Mouse (Mus musculus): ENCODE data around the gene Usp19.

Gene Usp19

DNA sequence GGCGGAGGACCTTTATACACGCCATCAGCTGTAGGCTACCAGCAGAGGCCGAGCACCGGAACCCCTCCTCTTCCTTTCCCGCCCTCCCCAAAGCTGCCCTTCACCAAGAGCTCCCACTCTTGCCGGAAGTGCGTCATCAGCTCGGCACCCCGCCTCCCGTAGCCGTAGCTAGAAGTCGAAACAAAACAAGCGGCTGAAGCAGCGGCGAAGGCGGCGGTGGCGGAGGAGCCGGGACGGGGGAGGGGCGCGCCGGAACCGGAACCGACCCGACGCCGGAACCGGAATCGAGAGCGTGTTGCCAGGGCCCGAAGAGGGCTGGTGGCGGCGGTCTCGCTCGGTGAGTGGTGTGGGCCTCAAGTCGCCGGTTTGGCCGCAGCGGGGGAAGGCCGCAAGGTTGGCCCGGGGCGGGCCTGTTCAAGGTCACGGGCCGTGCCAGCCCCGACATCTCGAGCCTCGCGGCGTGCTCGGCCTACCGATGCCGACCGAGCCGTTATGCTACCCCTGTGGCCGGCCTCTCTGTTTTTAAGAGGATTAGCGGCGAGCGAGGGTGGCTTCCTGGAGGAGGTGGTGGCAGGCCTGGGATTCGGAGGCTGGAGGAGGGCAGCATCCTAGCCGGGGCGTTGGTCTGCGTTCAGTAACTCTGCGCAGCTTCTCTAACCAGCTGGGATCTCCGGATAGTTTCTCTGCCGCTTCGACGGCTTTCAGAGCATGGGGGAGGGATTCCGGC, at the start of gene Usp19:
Gene Usp19, plus strand, starts transcription at position 44 of the 727 bp plus-strand sequence.
- DNase-seq (ENCODE audit: low read depth, low spot score), result peak; percentile 92

DNA sequence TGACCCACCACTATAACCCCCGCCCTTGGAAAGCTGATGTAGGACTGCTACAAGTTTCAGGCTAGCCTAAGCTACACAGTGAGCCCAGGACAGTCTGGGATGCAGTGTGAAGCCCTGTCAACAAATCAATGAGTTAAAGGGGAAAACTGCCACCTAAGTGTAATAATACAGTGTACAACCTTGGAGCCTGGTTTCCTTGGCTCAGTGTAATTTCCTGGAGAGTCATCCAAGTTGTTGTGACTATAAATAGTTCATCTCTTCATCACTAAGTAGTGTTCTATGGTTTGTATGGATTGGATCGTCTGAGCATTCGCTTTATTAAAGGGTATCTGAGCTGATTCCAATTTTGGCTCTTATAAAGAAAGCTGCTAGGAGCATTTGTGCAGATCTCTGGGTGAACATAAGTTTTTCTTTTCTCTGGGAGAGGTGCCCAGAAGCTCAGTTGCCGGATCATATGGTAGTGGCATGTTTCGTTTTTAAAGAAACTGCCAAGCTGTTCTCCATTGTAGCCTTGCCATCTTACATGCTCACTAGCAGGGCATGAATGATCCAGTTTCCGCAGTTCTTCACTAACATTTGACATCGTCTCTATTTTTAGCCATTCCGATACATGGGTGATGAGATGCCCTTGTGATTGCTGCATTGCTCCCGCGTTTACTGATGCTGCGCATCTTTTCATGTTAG, 49.0 kb upstream of the Usp19 start:
- peak; percentile 74 for DNase-seq (ENCODE audit: low read depth, low spot score)

DNA sequence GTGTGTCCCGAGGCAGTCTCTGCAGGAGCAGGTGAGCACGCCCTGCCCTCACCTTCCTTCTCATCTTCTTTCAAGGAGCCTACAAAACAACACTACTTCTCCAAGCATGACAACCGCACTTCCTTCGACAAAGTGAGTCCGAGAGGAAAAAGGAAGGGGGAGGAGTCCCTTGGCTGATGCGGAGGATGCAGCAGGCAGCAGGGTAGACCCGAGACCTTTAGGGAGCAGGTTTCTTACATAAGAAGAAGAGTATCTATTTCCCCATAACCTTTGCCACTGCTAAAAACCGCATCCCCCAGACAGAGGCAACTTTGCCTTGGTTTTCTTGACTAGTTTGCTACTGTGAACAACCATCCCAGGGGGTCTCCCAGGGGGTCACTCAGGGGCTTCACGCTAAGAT, 45.3 kb upstream of the Usp19 start:
- no peak for DNase-seq (ENCODE audit: low read depth, low spot score)

DNA sequence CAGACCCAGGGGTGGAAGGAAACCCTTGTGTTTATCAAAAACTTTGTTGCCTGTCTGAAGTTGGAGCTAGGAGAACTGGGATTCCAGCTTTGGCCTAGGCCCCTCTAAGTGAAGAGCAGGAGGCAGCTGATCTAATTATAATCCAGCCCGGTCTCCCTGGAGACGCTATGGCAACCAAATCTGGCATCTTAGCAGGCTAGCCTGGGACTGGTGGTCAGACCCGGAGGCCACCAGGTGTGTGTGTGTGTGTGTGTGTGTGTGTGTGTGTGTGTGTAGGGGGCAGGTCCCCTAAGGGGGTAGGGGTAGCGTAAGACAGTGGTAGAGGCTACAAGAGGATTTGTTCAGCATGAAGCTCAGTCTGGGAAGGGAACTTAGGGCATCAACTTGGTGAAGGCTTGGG, 40.5 kb upstream of the Usp19 start:
- no peak for DNase-seq (ENCODE audit: low read depth, low spot score)

DNA sequence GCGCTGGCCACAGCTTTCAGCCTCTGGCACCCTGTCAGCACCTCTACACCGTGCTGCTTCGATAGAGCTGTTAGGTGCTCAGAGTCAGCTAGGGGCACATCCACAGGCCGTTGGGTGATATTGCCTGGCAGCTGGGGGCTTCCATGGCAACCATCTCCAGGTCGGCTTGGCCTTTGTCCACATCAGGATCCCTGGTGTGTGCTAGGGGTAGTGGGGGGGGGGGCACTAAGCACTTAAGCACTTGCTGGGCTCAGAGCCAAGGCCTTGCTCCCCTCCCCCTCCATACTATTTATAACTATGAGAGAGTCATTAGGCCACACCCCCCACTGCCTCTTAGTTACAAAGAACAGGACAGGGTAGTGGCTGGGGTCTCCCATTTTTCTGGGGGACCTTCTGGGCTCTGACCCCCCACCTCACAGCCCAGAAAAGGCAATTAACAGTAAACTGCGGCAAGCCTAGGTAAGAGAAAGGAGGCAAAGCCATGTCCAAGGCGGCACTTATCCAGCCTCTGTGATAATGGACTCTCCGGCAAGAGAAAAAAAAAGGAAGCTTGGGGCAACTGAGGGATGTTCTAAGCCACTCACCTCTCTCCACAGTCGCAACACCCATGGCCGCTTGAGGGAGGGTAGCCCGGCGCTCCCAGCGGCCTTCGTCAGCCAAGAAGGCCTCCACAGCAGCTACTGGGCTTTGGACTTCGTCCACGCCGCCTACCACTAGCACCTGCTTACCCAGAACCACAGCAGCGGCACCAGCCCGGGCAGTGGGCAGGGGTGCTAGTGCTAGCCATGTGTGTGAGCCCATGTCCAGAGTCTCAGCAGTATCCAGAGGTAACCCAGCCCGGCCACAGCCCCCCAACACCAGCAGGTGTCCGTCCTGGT, 39.9 kb upstream of the Usp19 start:
- no peak for DNase-seq (ENCODE audit: low read depth, low spot score)

DNA sequence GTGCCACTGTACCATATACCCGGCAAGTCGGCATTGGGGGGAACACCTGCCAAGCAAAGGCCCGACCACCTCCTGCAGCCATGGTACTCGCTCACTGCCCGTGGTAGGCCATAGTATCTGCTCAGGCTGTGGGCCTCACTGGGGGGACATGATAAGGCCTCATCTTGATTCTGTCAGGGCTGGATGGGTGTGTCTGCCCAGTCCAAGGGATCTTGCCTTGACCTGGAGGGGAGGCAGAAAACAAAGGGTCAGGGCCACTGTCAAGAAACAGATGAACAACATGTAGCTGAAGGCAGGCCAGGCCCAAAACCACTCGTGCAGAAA, 39.3 kb upstream of the Usp19 start:
- no peak for DNase-seq (ENCODE audit: low read depth, low spot score)

DNA sequence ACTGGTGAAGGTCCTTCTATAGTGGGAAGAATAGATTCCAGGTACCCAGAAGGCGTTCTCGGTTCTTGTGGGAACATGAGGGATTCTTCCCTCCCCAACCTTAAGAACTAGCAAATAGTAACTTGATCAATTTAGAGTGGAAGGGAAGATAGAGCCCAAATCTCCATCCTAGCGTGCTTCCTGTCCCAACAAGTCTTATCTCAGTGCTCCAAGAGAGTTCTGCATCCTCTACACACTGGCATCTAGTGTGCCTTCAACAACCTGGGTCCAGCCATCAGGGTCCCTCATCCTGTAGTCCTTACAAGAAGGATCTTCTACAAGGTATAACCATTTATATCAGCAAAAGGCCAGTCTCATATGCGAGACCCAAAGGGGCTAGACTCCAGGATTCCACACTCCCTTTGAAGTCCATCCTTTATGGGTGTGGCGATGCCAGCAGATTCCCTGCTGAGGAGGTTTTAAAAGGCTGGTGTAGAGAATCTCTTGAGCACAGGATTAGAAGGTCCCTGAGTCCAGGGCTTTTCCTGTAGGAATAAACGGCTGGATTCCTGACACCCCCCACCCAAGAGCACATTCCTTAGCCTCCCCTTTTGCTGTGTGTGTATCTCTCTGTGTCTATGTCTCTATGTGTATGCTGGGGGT, 38.8 kb upstream of the Usp19 start:
- no peak for DNase-seq (ENCODE audit: low read depth, low spot score)

DNA sequence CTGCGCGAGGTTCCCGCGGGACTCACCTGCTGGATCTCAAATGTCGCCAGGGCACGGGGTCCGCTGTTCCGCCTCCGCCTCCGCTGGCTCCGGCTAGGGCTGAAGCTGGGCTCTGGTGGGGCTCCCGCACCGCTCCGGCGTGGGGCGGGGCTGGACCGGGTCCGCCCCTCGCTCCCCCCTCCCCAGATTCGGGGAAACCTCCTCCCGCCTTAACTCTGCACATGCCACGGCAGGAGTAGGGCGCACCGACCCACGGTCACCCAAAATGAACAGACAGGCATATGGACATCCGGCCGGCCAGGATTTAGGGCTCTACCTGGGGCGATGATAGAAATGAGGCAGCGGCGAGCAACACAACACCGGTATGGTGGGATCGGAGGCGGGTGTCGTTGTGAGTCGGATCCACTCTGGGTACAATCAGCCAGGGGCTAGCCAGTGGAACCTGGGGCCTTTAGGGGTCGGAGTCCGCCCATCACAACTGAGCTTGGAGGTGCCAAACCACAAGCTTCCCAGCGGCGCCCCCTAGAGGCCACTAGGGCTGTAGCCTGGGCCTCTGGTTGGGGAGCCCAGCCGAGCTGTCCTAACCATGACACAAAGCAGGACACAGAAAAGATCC, 38.0 kb upstream of the Usp19 start:
- no peak for DNase-seq (ENCODE audit: low read depth, low spot score)

DNA sequence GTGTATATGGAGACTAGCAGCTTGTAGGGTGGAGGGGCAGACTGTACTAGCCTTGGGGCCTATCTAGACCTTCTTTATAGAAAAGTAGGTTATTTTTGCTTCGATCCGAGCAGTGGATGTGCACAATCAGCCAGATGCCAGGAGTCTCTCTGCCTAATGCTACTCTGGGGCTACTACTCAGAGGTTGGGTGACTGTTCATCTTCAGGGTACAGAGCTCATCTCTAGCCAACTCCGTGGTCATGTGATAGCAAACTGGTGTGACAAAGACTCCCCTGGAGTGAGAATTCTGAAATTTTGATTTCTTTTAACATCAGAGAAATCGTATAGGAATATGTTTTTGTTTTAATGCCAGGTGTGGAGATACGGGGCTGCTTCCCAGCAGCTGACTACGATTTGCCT, 37.5 kb upstream of the Usp19 start:
- DNase-seq (ENCODE audit: low read depth, low spot score), result no peak

DNA sequence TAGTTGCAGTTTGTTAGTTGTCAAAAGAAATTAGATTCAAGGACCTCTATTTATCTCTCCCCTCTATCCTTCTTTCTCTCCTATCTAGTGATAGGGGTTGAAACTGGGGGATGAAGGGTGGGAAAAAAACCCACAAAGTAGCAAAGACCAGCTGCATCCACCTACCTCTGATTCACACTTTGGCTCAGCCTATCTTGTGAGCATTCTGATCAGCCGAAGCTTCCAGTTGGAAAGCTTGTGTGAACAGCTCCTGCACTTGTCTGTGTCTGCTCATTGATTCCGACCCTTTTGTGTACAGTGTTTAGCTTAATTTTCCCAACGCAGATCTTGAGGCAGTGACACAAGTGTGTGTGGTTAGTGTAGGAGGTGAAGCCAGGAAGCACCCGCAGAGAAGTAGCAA, 36.9 kb upstream of the Usp19 start:
- no peak for DNase-seq (ENCODE audit: low read depth, low spot score)

DNA sequence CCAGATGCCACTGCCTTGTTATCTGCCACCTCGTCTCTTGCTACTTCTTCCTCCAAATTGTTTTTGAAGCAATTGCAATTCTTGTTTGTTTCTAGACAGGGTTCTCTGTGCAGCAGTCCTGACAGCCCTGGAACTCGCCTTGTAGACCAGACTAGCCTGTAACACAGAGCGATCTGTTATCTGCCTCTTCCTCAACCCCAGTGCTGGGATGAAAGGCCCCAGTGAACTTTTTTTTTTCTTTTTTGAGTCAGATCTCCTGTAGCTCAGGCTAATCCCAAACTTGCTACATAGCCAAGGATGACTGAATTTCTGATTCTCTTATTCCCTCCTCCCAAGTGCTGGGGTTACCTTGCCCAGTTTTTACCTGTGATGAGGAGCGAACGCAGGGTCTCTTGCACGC, 36.0 kb upstream of the Usp19 start:
- DNase-seq (ENCODE audit: low read depth, low spot score), result no peak

DNA sequence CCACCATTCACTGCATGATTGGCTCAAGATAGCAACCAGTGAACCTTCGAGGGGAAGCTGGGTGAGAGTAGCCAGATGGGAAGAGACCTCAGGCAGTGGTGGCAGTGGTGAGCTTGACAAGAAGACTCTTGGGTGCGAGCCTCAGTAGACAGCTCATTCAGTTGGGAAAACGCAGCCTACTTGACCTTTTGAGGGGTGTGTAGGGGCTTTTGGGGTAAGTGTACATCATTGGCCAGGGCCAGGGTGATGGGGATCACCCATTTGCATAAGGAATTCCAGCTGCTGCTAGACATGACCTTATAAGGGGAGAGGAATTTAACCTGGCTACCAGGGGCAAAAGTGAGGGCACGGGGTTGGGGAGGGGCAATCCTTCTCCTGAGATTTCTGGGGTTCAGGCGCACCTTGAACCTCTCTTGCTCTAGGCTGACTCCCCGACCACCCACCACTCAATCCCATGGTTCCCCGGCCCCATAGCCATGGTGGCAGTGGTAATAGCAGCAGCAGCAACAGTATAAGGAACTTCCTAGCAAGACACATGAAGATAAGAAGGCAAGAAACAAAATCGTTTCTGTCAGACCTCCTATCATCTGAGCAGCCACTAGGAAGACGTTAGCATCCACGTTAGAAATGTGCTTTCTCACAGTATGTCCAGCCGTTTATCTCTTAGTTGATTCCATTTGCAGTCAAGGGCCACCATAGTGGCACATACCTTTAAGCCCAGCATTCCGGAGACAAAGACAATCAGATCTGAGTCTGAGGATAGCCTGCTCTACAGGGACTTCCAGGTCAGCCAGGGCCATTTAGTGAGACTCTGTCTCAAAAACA, 34.4 kb upstream of the Usp19 start:
- no peak for DNase-seq (ENCODE audit: low read depth, low spot score)

DNA sequence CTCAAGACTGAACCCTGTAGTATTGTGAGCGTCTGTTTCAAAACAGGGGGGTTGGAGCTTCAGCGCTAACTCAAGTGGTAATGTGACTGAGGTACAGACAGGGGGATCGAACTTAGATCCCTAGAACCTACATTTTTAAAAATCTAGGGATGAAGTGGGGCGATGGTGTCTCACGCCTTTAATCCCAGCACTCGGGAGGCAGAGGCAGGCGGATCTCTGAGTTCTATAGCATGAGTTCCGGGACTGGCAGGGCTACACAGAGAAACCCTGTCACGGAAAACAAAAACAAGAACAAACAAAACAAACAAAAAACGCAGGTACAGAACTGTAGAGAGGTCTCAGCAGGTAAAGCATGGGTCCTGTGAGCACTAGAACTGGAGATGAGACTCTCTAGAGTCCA, 33.4 kb upstream of the Usp19 start:
- no peak for DNase-seq (ENCODE audit: low read depth, low spot score)

DNA sequence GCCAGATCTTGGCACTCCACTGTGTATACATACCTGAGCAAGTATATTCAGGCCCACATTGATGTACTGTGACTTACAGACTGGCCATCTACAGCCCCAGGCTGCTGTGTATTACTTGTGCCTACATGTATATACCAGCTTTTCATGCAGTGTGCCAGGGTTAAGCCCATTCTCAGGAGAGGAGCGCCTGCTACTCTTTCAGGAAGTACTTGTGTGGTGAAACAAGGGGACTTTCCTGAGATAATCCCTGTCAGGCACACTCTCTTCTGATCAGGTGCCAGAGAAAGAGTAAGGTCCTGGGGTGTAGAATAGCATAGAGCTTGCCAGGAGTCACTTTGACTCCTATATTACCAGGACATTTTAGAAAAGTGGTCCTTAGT, 30.5 kb upstream of the Usp19 start:
- DNase-seq (ENCODE audit: low read depth, low spot score), result no peak

DNA sequence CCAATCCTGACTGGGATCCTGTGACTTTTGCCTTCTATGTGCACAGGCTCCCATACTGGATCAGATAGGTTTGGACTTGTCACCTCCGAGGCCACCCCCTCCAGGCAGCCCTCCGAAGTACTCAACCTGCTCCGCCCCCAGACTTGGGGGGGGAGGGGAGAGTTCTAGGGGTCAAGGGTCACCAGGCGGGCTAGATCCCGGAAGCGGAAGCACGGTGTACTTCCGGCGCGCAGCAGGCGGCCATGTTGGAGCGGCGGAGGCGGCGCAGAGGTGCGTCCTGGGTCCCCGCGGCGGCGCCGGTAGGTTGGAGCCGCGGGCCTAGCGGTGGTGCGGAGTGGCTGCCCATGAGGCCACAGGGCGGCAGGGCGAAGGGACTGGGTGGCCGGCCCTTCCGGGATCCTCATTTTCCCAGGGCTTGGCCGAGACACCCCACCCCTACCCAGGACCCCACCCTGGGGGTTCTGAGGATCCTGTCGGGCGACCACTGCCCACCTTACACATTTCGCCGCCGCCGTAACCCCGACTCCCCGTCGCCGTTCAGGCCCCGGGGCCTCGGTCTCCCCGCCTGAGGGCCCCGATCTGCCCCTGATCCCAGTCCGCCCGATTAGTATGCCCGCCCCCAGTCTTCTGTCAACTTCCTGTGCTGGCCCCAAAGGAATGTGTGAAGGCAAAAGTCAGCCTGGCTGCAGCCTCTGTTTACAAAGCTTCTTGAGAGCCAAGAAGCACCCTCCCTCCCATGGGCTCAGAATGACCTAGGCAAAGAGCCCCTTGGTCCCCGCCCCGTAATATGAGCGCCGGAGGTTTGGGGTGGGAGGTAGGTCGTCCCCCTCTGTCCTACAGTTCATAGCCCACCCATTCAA, 29.9 kb upstream of the Usp19 start, which contains the start of gene Ccdc71:
Gene Ccdc71, plus strand, starts transcription at position 209 of the 860 bp plus-strand sequence.
- DNase-seq (ENCODE audit: low read depth, low spot score), result no peak

DNA sequence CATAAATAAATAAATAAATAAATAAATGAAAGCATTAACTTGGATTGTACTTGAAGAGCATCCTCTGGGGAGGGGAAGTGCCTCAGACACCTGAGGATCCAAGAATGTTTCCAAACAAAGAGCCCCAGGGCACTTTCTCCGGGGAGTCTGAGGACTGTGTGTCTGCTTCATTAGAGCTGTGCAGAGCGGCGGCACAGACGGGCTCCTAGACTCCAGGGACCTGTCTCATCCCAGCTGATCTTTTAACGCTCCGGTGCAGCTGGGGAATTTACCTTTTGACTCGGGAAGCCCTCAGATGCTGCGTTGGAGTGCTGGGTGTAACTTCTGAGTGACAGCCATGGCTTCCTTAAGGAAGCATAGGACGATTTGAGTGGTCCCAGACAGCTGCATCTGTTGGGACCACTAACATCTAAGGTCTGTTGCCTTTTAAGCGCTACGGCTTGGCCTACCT, 29.2 kb upstream of the Usp19 start, which contains the start of gene Klhdc8b:
Gene Klhdc8b, minus strand, starts transcription at position 401 of the 451 bp plus-strand sequence.
- no peak for DNase-seq (ENCODE audit: low read depth, low spot score)

DNA sequence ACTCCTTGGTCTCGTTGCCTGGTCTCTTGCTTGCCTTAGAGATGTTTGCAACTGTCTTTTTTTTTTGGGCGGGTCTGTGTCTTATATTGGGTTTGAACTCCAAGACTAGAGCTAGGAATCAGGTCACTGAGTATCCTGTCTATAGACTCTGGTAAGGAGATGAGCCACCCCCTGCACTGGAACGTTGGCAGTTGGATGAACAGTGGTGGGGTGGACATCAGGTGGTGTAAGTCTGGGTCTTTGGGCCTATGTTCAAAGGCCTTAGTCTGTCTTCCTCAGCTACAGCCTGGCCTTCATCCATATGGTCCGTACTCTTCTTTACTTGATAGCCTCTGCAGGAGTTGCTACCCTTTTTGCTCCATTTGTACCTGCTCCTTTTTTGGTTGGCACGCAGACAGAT, 28.7 kb upstream of the Usp19 start:
- DNase-seq (ENCODE audit: low read depth, low spot score), result no peak

DNA sequence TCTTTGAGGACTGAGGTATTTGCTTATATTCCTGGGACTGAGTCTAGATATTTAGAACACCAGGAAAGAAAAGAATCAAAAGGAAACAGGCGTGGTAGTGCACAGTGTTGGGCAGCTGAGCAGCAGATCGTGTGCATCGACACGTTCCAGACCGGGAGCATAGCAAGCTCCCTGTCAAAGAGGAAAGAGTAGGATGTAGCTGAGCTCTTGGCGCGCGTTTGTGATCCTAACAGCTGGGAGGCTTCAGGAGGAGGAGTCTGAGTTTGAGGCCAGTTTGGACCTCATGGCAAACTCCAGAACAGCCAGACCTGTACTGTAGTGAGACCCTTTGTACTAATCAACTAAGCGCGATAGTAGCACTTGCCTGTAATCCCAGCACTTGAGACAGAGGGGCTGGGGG, 28.2 kb upstream of the Usp19 start:
- DNase-seq (ENCODE audit: low read depth, low spot score), result no peak

DNA sequence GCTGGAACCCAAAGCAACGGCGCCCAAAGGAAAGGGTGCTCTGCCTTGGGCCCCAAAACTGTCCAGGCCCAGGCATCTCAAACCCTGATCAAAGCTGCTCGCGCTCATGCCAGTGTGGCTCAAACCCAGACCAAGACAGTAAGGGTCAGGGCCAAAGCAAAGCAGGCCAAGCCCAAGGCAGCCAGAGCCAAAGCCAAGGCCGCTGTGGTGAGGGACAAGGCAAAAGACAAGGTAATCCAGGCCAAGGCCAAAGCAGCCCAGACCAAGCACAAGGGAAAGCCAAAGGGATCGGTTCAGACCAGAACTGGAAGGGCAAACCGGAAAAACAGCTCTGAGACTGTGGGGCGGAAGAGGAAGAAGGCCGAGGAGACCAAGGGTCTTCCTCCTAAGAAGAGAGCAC, 26.7 kb upstream of the Usp19 start:
- DNase-seq (ENCODE audit: low read depth, low spot score), result no peak

DNA sequence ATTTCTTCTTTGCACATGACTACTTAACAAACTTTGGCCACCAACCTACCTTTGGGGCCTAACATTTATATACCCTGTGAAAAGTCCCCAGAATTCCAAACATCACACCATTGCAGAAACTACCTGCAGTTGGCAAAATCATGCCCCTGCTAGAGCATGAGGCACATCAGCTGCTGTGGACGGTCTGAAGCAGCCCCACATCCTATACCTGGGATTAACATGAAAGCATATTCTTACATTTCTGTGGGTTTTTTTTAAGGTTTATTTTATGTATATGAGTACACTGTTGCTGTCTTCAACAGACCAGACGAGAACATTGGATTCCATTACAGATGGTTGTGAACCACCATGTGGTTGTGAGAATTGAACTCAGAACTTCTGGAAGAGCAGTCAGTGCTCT, 24.2 kb upstream of the Usp19 start:
- no peak for DNase-seq (ENCODE audit: low read depth, low spot score)

All from brain, embryonic 18.5 days (tissue).